Mouse (Mus musculus) liver, embryonic 14 days (tissue): ENCODE measurements around the gene Gpx2. TPM values are rescaled to one million over a fixed set of nuclear protein-coding genes. Genes with fewer than 3 reads are reported as not detected.

Source experiments
- polyA plus RNA-seq: library from polyadenylated mRNA; depleted of rRNA; stranded (reverse); fragments of >200 nt; gene quantifications from 2 replicates; pipeline ENCODE4 v1.2.3, GENCODE M21; 2012; rRNA removed

Gene Gpx2
- 0.03 TPM in 1 of 2 replicates, not detected in the other for polyA plus RNA-seq

GRCm38 (mm10) chr12:76795350-76795749 lies at the start of gene Gpx2:
Gene Gpx2 (minus strand): TSS chr12:76795554.

GRCm38 (mm10) chr12:76822651-76823041 lies 27.3 kb upstream of the Gpx2 start, which contains the start of gene Rab15:
Gene Rab15 (minus strand): TSS chr12:76822908.

DNA sequence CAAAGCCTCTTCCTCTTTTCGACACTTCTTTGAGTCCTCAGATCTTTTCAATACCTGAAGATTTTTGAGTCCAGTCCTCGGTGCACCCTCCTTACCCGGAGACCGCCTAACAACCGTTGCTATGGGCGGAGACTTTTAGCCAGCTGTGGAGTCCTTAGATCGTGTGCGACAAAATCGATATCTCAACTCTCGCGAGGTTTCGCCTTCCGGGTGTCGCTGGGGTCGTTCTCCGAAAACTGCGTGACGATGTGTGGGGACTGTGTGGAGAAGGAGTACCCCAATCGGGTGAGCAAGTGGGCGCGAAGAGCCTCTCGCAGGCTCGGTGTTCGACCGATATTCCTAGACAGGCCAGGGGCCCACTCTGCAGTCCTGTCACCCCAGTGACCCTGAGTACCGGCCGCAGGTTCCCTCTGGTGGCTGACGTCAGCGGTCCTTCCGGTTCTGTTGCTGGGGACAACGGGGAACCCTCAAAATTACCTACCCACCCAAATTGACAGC lies 30.0 kb downstream of the Gpx2 start, which contains the start of the genes Churc1 and Fntb:
Churc1 (plus strand) TSS at position 185 of the 498 bp plus-strand sequence.
Fntb (plus strand) TSS at position 236 of the 498 bp plus-strand sequence.

Other genes with a start within 250 kb of the Gpx2 start
- 32.9 and 39.5 TPM in 2 replicates for gene Sptb, start 85.0 kb downstream of the Gpx2 start, polyA plus RNA-seq
- gene Churc1, start 30.0 kb downstream of the Gpx2 start, polyA plus RNA-seq, result 44.4 and 51.5 TPM in 2 replicates
- gene Fntb, start 30.0 kb downstream of the Gpx2 start, polyA plus RNA-seq, result 18.3 and 23.5 TPM in 2 replicates
- 0.14 and 0.32 TPM in 2 replicates for gene Rab15, start 27.4 kb upstream of the Gpx2 start, polyA plus RNA-seq
- gene Max, start 166.6 kb upstream of the Gpx2 start, polyA plus RNA-seq, result 22.1 and 28.4 TPM in 2 replicates